Mouse (Mus musculus): ENCODE measurements around the gene Npb. TPM values are rescaled to one million over a fixed set of nuclear protein-coding genes. Genes with fewer than 3 reads are reported as not detected.
"Not testable (repeated sequence)": the region's sequence is repeated elsewhere in the genome, so short reads cannot be mapped to it uniquely, and the experiment has no call there.

The Npb gene
- polyA plus RNA-seq, 1 experiment from 2014 or later: 1.3 TPM

DNA sequence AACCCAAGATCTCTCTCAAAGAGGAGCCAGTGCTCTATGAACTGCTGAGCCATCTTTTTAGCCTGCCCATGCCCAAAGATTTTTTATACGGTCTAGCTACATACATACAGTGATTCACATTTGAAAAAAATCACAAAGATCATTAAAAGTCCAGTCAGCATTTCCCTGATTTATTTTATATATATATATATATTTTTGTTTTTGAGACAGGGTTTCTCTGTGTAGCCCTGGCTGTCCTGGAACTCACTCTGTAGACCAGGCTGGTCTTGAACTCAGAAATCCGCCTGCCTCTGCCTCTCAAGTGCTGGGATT lies 25.3 kb upstream of the Npb start:
- not testable (repeated sequence) for H3K9ac ChIP-seq (ENCODE audit: low read depth, low read length); H3K4me1 ChIP-seq (ENCODE audit: control insufficient read depth, insufficient read depth, low read length); H3K4me3 ChIP-seq (ENCODE audit: low read depth, low read length); ATAC-seq (ENCODE audit: low read depth); H3K4me2 ChIP-seq (ENCODE audit: low read depth, low read length); H3K27me3 ChIP-seq (replicated peaks; ENCODE audit: control insufficient read depth, insufficient read depth, low read length); DNase-seq (ENCODE audit: low spot score); H3K27ac ChIP-seq (replicated peaks; ENCODE audit: low read depth, low read length); H3K9me3 ChIP-seq (ENCODE audit: control insufficient read depth, low read length)
- 90% methylated on average over 2 of the region's 2 CpGs for WGBS
- peaks cover 69% of the 10 kb centered on the region for H3K36me3 ChIP-seq (ENCODE audit: control insufficient read depth, insufficient read depth, low read length)

DNA sequence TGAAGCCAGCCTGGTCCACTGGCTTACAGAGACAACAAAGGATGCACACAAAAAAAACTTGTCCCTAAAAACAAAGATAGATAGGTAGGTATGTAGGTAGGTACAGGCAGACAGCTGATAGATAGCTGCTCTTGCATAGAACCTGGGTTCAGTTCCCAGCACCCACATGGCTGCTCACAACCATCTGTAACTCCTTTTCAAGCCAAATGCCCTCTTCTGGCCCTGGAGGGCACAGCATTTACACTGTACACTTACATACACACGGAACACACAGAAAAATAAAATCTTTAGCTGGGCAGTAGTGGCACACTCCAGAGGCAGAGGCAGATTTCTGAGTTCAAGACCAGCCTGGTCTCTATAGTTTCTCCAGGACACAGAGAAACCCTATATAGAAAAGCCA lies 24.3 kb upstream of the Npb start:
- no peak overlapping the region for H3K9ac ChIP-seq (ENCODE audit: low read depth, low read length)
- peaks cover 69% of the 10 kb centered on the region for H3K36me3 ChIP-seq (ENCODE audit: control insufficient read depth, insufficient read depth, low read length)
- H3K27ac ChIP-seq (replicated peaks; ENCODE audit: low read depth, low read length): no peak overlapping the region
- 90% methylated on average over 1 of the region's 1 CpGs for WGBS
- H3K4me3 ChIP-seq (ENCODE audit: low read depth, low read length): no peak overlapping the region
- peaks cover 9% of the 10 kb centered on the region for H3K4me1 ChIP-seq (ENCODE audit: control insufficient read depth, insufficient read depth, low read length)
- no peak overlapping the region for H3K4me2 ChIP-seq (ENCODE audit: low read depth, low read length)
- peaks cover 4% of the 10 kb centered on the region; the same call in 1 of the 2 replicates for H3K9me3 ChIP-seq (ENCODE audit: control insufficient read depth, low read length)
- ATAC-seq (ENCODE audit: low read depth) (no peak), DNase-seq (ENCODE audit: low spot score) (no peak)
- no peaks in the 10 kb centered on the region for H3K27me3 ChIP-seq (replicated peaks; ENCODE audit: control insufficient read depth, insufficient read depth, low read length)

DNA sequence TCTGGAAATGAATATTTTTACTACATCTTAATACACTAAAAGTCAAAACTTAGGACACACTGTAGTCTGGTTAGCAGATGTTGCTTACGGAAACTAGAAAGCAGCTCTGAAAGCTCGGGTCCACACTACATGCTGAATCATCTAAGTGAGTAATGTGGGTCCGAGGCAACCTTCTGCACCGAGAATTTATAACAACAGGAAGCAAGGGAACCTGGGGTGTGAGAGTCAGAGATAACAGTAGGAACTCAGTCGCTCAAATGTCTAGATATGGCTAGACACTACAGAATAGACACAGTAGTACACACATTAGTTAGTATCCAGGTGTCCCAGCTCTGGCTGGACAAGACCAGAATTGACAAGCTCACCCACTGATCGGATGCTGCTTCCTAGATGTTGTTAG lies 19.7 kb upstream of the Npb start:
- Histone ChIP-seq H3K36me3 (ENCODE audit: control insufficient read depth, insufficient read depth, low read length) (peaks cover 99% of the 10 kb centered on the region), H3K9me3 (ENCODE audit: control insufficient read depth, low read length) (peaks cover 4% of the 10 kb centered on the region; the same call in 1 of the 2 replicates), H3K4me3 (ENCODE audit: low read depth, low read length) (no peak overlapping the region), H3K27me3 (replicated peaks; ENCODE audit: control insufficient read depth, insufficient read depth, low read length) (no peaks in the 10 kb centered on the region), H3K4me2 (ENCODE audit: low read depth, low read length) (no peak overlapping the region), H3K4me1 (ENCODE audit: control insufficient read depth, insufficient read depth, low read length) (no peaks in the 10 kb centered on the region), H3K27ac (replicated peaks; ENCODE audit: low read depth, low read length) (no peak overlapping the region), H3K9ac (ENCODE audit: low read depth, low read length) (no peak overlapping the region)
- ATAC-seq (ENCODE audit: low read depth) (no peak), DNase-seq (ENCODE audit: low spot score) (no peak)
- 95% methylated on average over 6 of the region's 6 CpGs for WGBS

DNA sequence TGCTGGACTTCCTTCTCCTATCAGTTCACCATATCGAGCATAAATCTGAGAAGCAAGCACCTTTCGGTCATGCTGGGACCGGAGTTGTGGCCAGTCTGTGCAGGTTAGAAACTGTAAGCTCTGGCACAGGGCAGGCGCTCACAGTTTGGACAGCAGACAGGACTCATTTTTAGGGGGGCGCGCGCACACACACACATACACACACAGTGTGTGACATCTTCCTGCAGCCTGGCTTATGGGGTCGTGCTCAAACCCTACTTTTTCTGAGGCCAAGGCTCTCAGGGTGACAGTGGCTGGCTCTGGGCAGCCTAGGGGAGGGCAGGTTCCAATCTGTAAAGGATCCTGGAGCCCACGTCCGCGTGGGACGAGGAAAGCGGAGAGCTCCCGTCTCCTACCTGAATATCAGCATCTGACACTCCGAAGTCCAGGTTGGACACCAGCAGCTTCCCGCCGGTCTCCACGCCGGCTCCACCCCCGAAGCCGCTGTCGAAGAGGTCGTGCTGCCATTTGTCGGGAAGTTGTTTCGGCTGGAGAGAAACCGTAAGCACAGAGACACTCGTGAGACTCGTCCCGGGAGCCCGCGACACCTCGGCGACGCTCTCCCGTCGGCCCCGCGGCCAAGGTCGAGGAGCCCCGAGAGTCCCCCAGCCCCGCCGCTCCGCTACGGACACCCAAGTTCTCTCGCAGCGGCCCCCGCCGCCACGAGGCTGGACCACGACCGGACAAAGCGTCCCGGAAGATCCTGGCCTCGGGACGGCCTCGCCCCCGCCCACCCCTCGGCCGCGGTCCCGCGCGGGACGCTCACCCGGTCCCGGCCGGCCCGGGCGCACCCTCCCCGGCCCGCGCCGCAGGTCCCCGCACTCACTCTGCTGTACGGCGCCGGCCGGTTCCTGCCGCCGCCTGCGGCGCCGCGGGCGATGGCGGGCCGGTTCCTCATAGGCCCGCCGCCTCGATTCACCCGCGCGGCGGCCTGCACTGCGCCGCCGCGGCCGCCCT lies 10.7 kb upstream of the Npb start:
- ATAC-seq (ENCODE audit: low read depth): peak; percentile 23
- peaks cover 70% of the 10 kb centered on the region for H3K36me3 ChIP-seq (ENCODE audit: control insufficient read depth, insufficient read depth, low read length)
- no peak for DNase-seq (ENCODE audit: low spot score)
- H3K4me1 ChIP-seq (ENCODE audit: control insufficient read depth, insufficient read depth, low read length): peaks cover 10% of the 10 kb centered on the region
- H3K27me3 ChIP-seq (replicated peaks; ENCODE audit: control insufficient read depth, insufficient read depth, low read length): no peaks in the 10 kb centered on the region
- WGBS: 9% methylated on average over 30 of the region's 99 CpGs
- H3K4me2 ChIP-seq (ENCODE audit: low read depth, low read length): peak overlapping the region; percentile 95
- no peaks in the 10 kb centered on the region for H3K9me3 ChIP-seq (ENCODE audit: control insufficient read depth, low read length)
- H3K27ac ChIP-seq (replicated peaks; ENCODE audit: low read depth, low read length): peak overlapping the region; percentile 94
- H3K9ac ChIP-seq (ENCODE audit: low read depth, low read length): peak overlapping the region; percentile 100
- peak overlapping the region; percentile 100 for H3K4me3 ChIP-seq (ENCODE audit: low read depth, low read length)

DNA sequence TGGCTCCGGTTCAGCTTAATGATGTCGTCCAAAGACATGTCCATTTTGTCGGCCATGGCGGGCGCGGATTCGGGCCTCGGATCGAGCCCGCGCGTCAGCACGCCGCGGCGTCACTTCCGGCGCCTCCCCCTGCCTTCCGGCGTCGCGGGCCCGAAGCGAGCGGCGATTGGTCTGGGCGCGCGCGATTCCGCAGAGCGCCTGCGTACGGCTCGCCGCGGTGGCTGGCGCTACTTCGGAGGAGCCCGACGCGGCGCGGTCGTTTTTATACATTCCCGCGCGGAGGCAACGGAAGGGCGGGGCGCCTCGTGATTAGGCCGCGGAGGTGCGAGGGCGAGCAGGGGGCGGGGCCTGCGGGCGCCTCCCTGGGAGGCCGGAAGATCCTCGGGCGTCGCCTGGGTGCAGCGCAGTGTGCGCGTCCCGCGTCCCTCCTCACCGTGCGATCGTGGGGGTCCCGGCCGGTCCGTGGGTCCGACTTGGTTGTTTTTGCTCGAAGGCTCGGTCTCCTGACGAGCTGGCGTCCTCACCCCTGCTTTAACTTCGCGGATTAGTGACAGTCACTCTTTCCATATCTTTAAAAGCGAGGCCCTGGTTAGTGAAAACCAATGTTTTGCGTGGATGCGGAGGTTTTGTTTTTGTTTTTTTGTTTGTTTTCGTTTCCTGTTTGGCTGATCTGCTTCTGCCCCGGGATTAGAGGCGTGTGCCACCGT lies 9.8 kb upstream of the Npb start, which contains the start of the genes Alyref and Anapc11:
Alyref (minus strand) TSS at position 83 of the 707 bp plus-strand sequence.
Anapc11 (plus strand) TSS at position 139 of the 707 bp plus-strand sequence.
- Histone ChIP-seq H3K27ac (replicated peaks; ENCODE audit: low read depth, low read length) (peak within 1 kb of the TSS; percentile 94), H3K36me3 (ENCODE audit: control insufficient read depth, insufficient read depth, low read length) (peaks cover 70% of the 10 kb centered on the region), H3K9ac (ENCODE audit: low read depth, low read length) (peak within 1 kb of the TSS; percentile 100), H3K4me3 (ENCODE audit: low read depth, low read length) (peak within 1 kb of the TSS; percentile 100), H3K4me2 (ENCODE audit: low read depth, low read length) (peak within 1 kb of the TSS; percentile 95), H3K4me1 (ENCODE audit: control insufficient read depth, insufficient read depth, low read length) (peaks cover 10% of the 10 kb centered on the region), H3K9me3 (ENCODE audit: control insufficient read depth, low read length) (no peaks in the 10 kb centered on the region), H3K27me3 (replicated peaks; ENCODE audit: control insufficient read depth, insufficient read depth, low read length) (no peaks in the 10 kb centered on the region)
- WGBS: under 1% methylated on average over 24 of the region's 88 CpGs
- ATAC-seq (ENCODE audit: low read depth): peak; percentile 99
- peak; percentile 98 for DNase-seq (ENCODE audit: low spot score)

DNA sequence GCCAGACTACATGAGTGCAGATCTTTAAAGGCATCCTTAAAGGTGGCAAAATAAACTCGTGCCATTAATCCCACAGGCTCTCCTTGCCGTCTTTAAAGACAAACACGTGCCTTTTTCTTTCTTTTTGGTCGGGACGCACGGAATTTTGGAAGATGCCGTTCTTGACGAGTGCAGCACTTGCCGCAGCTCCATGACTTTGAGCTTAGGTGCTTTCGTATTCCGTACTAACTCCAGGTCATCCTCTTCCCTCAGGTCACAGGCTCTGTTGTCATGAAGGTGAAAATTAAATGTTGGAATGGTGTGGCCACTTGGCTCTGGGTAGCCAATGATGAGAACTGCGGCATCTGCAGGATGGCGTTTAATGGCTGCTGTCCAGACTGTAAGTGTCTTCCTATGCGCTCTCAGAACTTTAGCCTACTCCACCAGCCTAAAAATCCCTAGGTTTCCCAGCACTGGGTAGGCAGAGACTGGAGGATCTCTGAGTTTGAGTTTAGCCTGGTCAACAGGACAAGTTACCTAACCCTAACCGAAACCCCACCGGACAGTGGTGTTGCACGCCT lies 9.2 kb upstream of the Npb start:
- Histone ChIP-seq H3K9me3 (ENCODE audit: control insufficient read depth, low read length) (no peaks in the 10 kb centered on the region), H3K4me3 (ENCODE audit: low read depth, low read length) (peak overlapping the region; percentile 100), H3K27me3 (replicated peaks; ENCODE audit: control insufficient read depth, insufficient read depth, low read length) (no peaks in the 10 kb centered on the region), H3K4me1 (ENCODE audit: control insufficient read depth, insufficient read depth, low read length) (peaks cover 10% of the 10 kb centered on the region), H3K9ac (ENCODE audit: low read depth, low read length) (peak overlapping the region; percentile 100), H3K27ac (replicated peaks; ENCODE audit: low read depth, low read length) (peak overlapping the region; percentile 94), H3K36me3 (ENCODE audit: control insufficient read depth, insufficient read depth, low read length) (peaks cover 70% of the 10 kb centered on the region), H3K4me2 (ENCODE audit: low read depth, low read length) (peak overlapping the region; percentile 95)
- 45% methylated on average over 17 of the region's 17 CpGs for WGBS
- ATAC-seq (ENCODE audit: low read depth) (no peak), DNase-seq (ENCODE audit: low spot score) (no peak)

DNA sequence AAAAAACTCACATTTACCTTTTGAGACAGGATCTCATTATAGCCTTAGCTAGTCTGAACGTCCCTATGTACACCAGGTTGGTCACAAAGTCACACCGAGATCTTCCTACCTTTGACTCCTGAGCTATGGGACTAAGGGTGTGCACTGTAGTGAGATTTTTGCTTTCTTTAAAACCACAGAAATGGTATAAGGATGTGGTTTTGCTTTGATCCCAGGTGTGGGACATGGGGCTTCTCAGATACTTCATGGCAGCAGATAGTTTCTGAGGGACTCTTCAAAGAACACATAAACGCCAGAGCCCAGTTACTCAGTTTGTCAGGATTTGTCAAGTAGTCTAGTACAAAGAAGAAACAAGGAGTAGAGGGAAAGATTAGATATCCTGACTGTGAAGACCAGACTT lies 7.6 kb upstream of the Npb start:
- Histone ChIP-seq H3K9me3 (ENCODE audit: control insufficient read depth, low read length) (no peaks in the 10 kb centered on the region), H3K9ac (ENCODE audit: low read depth, low read length) (no peak overlapping the region), H3K36me3 (ENCODE audit: control insufficient read depth, insufficient read depth, low read length) (peaks cover 71% of the 10 kb centered on the region), H3K27me3 (replicated peaks; ENCODE audit: control insufficient read depth, insufficient read depth, low read length) (no peaks in the 10 kb centered on the region), H3K4me1 (ENCODE audit: control insufficient read depth, insufficient read depth, low read length) (peaks cover 10% of the 10 kb centered on the region), H3K27ac (replicated peaks; ENCODE audit: low read depth, low read length) (no peak overlapping the region), H3K4me2 (ENCODE audit: low read depth, low read length) (no peak overlapping the region), H3K4me3 (ENCODE audit: low read depth, low read length) (no peak overlapping the region)
- DNase-seq (ENCODE audit: low spot score): no peak
- no peak for ATAC-seq (ENCODE audit: low read depth)
- 96% methylated on average over 3 of the region's 3 CpGs for WGBS

DNA sequence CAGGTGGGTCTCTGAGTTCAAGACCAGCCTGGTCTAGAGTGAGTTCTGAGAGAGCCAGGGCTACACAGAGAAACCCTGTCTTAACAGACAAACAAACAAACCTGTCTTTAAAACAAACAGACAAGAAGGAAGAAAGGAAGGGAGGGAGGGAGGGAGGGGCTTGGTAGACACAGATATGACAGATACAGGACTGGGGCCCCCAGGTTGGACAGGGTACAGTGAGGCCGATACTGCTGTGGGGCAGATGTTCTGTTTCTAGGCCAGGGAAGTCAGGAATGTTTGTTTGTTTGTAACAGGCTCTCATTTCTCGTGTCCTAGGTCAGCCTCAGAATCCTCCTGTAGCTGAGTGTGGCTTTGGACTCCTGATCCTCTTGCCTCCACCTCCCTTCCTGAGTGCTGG lies 4.7 kb upstream of the Npb start:
- Histone ChIP-seq H3K36me3 (ENCODE audit: control insufficient read depth, insufficient read depth, low read length) (peaks cover 69% of the 10 kb centered on the region), H3K9me3 (ENCODE audit: control insufficient read depth, low read length) (no peaks in the 10 kb centered on the region), H3K4me1 (ENCODE audit: control insufficient read depth, insufficient read depth, low read length) (peaks cover 9% of the 10 kb centered on the region; the same call in 1 of the 2 replicates), H3K4me2 (ENCODE audit: low read depth, low read length) (no peak overlapping the region), H3K4me3 (ENCODE audit: low read depth, low read length) (no peak overlapping the region), H3K27ac (replicated peaks; ENCODE audit: low read depth, low read length) (no peak overlapping the region), H3K27me3 (replicated peaks; ENCODE audit: control insufficient read depth, insufficient read depth, low read length) (0 out of 2 replicates have a peak, but pooled peaks cover under 1% of the 10 kb centered on the region), H3K9ac (ENCODE audit: low read depth, low read length) (no peak overlapping the region)
- no peak for ATAC-seq (ENCODE audit: low read depth)
- 83% methylated on average over 2 of the region's 2 CpGs for WGBS
- DNase-seq (ENCODE audit: low spot score): no peak
